Mouse (Mus musculus): ENCODE results near the gene Dtx3l.
"Not testable (repeated sequence)": the region's sequence is repeated elsewhere in the genome, so short reads cannot be mapped to it uniquely, and the experiment has no call there.

Dtx3l gene

DNA sequence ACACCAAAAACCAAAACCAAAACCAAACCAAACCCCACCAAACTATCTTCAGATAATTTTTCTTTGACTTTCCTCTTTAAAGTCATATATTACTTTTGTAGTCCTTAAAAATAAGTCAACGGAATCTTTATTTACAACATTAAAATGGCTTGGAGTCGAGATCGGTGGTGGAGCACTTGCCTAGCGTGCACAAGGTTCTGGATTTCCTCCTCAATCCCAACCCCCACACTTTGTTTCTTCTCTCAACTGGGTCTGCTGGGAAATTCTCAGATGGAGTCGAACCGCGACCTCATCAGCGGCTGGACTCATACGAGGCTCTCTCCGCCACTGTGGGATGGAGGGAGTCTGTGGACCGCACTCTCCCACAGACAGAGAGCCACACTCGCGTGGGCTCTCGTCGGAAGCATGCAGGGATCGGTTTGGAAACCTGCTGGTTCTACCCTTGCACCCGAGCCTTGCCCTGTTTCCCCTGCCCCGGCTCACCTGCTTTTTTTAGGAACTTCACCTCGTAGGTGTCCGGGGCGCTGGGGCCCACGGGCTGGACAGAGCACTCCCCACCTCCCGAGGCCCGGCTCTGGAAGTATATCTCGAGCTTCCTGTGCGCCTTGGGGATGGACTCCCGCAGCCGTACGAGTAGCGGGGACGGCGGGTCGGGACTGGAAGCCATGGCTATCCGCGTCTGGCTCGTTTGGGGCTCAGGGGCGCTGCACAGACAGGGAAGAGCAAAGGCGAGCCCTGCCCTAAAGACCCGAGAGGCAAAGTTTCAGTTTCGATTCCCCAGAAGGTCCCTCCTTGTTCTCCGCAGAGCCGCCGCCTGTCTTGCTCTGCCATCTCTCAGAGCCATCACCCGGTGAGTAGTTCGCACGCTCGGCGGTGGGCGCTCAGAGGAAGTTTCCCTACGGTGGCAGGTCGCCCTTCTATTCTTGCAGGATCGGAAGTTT, at the start of gene Dtx3l, which contains the start of gene Parp9:
Gene Dtx3l (minus strand): TSS at position 941 of the 941 bp plus-strand sequence.
Gene Parp9 (plus strand): TSS at position 260 of the 941 bp plus-strand sequence.
- peak; percentile 83 for ATAC-seq (ENCODE audit: low TSS enrichment)

DNA sequence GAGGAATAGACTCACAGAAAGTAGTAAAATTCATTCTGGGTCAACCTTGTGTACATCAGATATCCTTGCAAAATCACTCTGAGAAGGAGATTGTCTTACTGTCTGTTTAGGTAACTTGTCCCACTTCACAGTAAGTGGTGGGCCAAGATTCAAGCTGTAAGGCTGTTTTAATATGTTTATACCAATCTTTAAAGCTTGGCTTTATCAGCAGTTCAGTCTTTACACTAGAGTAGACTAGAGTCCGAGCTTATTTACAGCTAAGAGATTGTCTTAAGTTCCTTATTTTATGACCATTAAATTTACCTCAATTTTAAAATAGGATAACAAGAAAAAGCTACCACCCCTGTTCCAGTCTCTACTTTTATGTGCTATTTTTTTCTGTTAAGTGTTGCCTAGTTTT, 49.0 kb upstream of the Dtx3l start:
- no peak for ATAC-seq (ENCODE audit: low TSS enrichment)

DNA sequence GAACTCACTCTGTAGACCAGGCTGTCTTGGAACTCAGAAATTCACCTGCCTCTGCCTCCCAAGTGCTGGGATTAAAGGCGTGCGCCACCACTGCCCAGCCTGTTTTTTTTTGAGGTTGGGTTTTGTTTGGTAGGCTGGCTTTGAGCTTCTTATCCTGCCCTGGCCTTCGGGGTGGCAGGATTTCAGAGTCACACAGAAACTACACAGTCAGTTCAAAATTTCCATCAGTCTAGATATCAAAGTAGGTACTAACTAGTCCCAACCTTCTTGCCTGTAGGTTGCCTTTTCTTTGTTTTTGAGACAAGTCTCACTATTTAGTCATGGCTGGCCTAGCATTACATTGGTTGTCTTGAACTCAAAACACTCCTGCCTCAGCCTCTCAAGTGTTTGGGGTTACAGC, 45.5 kb upstream of the Dtx3l start:
- no peak for ATAC-seq (ENCODE audit: low TSS enrichment)

DNA sequence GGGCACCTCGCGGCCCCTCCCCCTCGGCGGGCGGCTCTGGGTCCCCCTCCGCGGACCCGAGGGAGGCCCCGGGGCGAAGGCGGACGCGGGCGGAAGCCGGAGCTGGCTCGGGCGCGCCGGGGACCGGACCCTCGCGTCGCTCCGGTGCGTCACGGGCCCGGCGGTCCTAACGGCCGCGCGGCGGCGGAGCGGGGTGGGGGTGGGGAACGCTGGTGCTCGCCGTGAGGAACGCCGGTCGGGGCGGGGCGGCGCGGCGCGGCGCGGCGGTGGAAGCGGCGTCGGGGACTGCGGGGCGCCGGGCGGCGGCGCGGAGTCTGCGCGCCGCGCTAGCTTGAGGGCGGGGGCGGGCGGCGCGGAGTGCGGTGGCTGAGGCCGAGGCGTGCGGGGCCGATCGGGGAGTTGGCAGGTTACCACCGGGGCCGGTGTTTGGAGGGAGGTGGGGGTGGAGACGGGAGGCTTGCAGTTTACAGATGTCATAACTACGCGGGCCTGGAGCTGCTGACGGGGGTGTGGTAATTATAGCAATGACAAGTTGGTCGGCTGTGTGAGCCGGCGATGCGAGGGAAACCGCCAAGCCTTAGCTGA, 44.7 kb upstream of the Dtx3l start:
- ATAC-seq (ENCODE audit: low TSS enrichment), result peak; percentile 68

DNA sequence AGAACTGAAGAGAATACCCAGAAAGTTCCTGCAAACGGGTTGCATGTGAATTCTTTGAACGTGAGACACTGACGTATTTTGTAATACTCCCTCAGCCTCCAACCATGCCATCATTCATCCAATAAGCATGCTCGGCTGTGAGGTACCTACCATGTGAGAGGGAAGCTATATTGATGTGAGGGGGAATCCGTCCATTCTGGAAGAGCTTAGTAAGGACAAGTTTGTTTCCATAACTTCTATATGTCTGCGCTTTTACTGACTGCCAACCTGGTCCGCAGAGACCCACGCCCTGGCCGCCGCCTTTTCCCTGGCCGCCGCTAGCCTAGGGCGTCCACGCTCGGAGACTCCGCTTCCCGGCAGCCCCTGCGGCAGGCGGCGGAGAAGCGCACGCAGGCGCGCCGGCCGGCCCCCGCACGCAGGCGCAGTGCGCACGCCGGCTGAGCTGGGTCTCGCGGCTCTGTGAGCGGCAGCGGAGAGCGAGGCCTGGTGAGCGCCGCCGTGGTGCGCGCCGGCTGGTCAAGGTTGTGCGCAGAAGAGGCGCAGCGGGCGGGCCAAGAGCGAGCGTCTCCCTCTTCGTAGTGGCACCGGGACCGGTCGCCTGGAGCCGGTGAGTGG, 44.1 kb upstream of the Dtx3l start:
- ATAC-seq (ENCODE audit: low TSS enrichment), result peak; percentile 91

DNA sequence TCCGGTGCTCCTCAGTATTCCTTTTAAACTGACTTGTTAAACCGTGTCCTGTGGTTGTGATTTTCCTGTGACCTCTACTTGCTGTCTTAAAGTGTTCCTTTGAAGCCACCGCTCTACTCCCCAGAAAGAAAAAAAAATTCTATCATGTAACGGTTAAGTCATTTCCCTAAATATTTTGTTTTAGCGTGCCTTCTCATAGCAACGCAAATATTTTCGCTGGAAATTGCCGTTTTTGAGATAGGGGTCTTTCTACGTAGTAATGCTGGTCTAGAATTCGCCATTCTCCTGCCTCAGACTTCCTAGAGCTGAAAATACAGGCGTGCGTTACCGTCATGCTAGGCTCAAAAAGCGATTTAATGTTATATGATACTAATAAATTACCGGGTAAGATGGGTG, 43.6 kb upstream of the Dtx3l start:
- no peak for ATAC-seq (ENCODE audit: low TSS enrichment)

DNA sequence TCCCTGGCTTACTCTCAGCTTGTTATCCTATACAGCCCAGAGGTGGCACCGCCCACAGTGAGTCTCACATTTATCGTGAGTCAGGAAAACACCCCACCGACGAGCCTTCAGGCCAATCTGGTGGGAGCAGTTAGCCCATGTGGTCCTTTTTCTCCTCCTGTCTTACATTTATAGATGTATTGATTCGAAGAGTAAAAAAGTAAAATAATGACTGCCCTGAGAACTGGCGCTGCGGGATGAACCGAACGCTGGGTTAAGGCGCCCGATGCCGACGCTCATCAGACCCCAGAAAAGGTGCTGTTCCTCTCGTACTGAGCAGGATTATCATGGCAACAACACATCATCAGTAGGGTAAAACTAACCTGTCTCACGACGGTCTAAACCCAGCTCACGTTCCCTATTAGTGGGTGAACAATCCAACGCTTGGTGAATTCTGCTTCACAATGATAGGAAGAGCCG, 42.4 kb upstream of the Dtx3l start:
- 0 out of 2 replicates have a peak, but pooled peaks have one; percentile 29 for ATAC-seq (ENCODE audit: low TSS enrichment)

DNA sequence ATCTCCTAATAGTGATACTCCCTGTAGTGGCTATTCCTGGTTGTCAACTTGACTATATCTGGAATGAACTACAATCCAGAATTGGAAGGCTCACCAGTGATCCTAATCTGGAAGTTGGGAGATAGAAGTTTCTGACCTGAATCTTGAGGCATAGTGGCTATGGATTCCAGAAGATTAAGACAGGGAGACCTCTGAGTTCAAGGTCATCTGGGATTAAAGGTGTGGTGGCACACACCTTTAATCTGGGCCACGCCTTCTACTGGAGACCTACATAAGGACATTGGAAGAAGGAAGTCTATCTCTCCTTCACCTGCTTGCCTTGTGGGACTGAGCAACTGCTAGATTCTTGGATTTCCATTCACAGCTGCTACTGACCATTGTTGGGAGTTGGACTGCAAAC, 39.5 kb upstream of the Dtx3l start, which contains the start of gene Kpna1:
Gene Kpna1 (plus strand): TSS at position 301 of the 400 bp plus-strand sequence.
- not testable (repeated sequence) for ATAC-seq (ENCODE audit: low TSS enrichment)

DNA sequence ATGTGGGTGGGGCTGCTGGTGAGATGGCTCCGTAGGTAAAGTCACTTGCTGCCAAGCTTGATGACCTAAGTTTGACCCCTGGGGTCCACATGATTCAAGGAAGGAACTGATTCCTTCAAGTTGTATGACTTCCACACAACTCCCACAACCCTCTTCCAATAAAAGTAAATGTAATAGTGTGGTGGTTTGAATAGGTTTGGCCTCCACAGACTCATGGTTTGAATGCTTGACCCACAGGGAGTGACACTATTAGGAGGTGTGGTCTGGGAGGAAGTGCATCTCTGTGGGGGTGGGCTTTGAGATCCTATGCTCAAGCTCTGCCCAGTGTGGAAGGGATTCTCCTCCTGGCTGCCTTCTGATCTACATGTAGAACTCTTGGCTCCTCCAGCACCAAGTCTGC, 35.1 kb upstream of the Dtx3l start:
- ATAC-seq (ENCODE audit: low TSS enrichment), result no peak

DNA sequence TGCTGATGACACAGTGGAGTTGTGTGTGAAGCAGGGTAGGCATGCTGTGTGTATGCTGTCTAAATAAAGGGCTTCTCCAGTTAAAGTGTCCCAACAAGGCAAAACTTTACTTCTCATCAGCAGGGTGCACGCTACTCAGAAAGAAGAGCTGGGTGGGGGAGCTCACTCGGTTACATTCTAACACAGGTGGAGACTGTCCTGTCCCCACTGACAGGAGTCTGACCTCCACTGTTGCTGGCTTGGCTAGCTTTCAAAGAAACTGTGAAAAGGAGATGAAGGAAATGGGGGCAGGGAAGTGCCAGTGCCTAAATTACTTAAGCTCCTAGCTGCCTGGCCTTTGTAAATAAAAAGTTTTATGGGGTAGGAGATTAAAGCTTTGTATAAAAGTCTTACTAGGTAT, 29.2 kb upstream of the Dtx3l start:
- no peak for ATAC-seq (ENCODE audit: low TSS enrichment)

DNA sequence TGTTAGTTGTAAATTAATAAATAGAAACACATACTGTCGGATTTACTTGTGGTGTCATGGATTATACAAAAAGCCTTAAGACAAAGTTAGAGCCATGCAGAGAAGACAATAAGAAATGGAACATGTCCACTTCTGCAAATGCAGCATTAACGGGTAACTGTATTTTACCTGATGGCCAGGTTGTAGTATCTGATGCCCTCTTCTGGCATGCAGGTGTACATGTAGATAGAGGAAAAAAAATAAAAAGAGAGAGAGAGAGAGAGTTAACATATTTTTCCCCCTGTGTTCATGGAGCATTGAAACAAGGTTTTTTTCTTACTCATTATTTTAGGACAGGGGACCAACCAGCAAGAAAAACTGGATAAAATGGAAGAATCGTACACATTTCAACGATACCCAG, 28.4 kb upstream of the Dtx3l start:
- ATAC-seq (ENCODE audit: low TSS enrichment), result no peak

DNA sequence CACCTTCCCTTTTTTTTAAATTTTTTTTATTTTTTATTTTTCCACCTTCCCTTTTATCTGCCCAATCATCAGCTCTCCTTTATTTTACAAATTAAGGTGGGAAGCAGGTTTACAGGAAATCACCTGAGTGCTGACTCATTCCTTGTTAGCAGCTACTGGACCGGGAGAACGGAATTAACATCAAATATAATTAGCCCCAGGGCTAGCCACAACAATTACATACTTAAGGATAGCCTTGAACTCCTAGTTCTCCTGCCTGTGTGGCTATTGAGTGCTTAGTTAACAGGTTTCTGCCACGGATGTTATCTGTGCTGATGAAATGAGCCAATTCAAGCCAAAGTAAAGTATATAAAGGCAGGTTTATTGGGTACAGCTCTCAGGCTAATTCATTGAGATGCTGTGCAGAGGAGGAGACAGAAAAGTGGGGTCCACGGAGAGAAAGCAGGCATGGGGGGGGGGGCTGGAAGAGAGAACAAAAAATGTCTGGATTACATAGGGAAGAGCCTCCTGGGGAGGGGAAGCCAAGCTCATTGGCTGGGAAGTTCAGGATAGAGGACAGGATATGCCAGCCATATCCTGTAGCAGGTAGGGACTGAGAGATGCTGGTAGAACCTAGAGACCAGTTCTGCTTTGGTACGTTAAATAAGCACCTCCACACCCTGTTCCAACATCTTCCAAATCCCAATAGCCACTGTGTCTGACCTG, 27.6 kb upstream of the Dtx3l start:
- no peak for ATAC-seq (ENCODE audit: low TSS enrichment)

DNA sequence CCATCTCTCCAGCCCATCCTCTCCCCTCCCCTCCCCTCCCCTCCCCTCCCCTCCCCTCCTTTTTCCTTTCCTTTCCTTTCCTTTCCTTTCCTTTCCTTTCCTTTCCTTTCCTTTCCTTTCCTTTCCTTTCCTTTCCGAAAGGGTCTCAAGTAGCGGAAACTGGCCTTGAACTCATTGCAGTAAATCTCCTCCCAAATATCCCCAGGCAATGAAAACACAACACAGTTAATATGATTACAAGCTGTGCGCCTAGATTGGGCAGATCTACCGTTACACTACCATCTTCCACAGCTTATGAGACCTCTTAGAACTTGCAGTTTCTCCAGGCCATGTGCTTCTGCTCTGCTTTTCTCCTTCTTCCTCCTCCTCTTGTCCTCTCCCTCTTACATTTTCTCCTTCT, 27.0 kb upstream of the Dtx3l start:
- not testable (repeated sequence) for ATAC-seq (ENCODE audit: low TSS enrichment)

DNA sequence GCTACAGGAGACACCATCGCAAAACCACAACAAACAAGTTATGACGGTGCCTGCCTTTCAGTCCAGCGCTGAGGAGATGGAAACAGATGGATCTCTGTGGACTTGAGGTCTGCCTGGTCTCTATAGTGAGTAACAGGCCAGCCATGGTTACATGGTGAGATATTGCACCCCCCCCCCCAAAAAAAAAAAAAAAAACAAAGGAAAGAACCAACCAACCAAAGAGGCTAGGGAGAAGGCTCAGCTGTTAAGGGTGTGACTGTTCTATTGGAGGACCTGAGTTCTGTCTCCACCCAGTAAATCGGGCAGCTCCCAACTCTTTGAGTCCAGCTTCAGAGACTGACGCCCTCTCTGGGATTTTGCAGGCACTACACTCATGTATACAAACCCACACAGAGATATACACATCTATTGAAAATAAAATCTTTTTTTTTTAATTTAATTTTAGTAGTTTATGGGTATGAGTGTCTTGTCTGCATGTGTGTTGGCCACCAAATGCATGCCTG, 13.7 kb upstream of the Dtx3l start:
- ATAC-seq (ENCODE audit: low TSS enrichment), result no peak

DNA sequence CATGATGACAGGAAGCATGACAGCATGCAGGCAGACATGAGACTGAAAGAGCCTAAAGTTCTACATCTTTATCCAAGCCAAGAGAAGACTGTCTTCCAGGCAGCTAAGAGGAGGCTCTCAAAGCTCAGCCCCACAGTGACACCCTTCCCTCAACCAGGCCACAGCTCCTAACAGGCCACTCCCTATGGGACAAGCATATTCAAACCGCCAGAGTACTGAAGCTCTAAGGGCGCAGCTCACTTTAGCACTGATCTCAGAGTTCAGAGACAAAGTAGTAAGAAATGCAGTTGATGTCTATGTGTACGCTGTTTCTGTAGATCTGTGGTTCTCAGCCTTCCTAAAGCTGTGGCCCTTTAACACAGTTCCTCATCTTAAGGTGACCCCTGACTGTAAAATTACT, 12.3 kb upstream of the Dtx3l start:
- no peak for ATAC-seq (ENCODE audit: low TSS enrichment)

DNA sequence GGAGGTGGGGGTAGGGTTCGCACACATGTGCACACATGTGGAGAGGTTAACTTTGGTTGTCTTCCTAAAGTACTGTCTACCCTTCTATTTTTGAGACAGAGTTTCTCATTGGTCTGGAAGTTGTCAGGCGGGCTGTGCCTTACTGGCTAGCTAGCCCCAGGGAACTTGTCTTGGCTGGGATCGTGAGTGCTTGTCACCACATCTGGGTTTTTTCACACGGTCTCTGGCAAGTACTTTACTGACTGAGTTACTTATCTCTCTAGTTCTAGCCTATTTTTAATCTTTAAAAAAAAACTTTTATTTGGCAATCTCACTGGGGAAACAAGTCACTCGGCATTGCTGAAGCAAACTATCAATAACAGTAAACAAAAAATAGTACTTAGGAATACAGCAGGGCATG, 10.3 kb upstream of the Dtx3l start:
- no peak for ATAC-seq (ENCODE audit: low TSS enrichment)

DNA sequence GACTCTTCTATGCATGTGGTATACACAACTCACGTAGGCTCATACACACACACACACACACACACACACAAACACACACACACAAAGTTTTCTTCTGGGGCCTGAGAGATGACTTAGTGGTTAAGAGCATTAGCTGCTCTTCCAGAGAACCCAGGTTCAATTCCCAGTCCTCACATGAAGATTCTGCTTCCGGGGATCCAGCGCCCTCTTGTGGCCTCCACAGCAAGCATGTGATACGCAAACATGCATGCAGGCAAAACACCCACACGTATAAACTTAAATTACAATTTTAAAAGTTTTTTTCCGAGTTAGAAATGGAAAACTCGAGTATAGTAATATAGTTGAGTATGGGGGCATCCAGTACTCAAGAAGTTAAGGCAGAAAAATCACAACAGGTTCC, 2.4 kb upstream of the Dtx3l start:
- ATAC-seq (ENCODE audit: low TSS enrichment), result no peak

DNA sequence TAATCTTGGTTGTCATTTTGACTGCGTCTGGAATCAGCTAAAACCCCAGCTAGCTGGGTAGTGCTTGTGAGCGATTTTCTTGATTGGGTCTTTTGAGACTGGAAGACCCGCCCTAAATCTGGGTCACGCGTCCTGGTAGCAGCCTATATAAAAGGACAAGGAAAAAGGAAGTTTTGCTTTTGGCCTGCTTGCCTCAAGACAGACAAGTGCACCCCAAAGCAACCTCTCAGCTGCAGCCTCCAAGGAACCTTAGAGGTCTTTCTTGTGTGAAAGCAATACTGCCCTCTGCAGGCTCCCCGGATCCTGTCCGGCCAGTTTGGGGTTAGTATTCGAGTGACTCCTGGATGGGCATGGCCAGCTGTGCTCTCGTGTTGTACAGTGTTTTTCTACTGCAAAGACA, 739 bp upstream of the Dtx3l start:
- peak; percentile 80 for ATAC-seq (ENCODE audit: low TSS enrichment)

DNA sequence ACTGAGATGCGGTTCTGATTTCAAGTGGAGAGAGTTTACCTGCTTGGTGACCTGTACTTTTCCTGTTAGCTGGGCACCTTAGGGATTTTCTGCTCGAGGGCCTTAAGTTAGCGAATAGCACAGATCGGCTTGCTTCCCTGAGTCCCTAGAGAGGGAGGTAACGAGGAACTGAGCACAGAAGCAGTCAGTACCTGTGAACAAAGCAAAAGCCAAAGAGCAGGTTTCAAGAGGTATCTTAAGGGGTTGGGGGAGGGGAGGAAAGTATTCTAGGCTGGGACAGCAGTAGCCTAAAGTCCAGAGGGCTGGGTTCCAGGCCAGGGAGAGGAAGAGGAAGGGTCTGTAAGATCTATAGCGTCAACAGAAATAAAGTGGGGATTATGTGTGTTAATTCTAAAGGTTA, 310 bp upstream of the Dtx3l start:
- no peak; the same call in 1 of the 2 replicates for ATAC-seq (ENCODE audit: low TSS enrichment)

DNA sequence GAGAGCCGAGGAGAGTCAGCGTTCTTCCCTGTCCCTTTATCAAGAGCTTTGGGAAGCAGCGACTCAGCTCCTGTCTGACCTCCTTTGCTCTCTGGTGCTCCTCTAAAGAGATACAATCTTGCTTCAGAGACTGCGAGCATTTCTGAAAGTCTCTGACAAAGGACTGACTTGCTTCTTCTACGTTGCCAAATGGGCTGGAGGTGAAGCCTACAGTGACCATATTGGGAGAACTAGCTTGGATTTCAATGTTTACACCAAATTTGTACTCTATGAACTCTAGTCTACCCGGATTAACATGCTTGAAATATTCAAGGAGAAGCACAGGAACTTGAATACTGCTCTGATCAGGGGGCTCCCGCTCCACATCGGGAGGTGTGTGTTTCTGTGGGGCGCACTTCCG, 5.8 kb downstream of the Dtx3l start:
- ATAC-seq (ENCODE audit: low TSS enrichment), result no peak

DNA sequence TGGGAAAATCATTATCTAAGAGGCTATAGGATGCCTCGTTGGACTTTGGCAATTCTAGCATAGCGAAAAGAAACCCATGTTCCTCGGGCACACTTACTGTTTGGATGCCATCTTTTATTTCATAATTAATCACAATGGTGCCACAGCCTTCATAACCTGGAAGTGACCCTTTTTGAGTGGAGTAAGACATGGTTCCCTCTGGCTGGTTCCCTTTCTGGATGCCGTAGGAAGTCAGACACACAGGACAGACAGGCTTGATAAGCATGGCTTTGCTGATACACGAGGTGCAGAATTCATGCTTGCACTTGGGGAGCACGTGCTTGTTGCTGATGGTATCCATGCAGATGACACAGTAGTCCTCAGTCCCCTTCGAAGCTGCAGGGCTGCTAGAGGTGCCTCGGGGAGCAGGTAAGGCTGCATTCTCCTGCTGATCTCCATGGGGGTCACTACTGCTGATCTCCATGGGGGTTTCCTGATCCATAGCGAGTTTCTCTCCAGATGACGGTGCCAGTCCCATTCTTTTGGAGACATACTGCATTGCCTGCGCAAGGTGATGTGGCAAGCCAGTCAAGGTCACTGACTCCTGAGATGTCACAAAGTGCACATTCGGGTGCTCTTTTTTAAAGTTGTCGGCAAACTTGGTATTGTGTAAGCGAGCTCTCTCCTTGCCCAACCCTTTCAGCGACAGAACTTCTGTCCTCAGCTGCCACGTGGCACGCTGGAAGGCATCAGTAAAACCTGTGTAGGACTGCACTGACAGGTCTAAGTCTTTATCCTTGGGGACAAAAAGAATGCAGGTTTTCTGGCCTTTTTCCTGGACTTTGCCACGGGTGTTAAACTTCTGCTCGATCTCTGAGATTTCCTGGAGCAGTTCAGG, 6.5 kb downstream of the Dtx3l start:
- no peak for ATAC-seq (ENCODE audit: low TSS enrichment)

Measured in frontal cortex, adult (tissue).